Mouse (Mus musculus) left cerebral cortex, adult 2 months (tissue): Measurements from ENCODE around the gene Clec16a. TPM values are rescaled to one million over a fixed set of nuclear protein-coding genes. Genes with fewer than 3 reads are reported as not detected.

Source experiments
- DNase-seq, 2 experiments: peaks; one replicate each; pipeline ENCODE4 v3.0.0; 2021 to 2022; ENCODE audit warnings: low spot score in 2 of 2, mixed read lengths in 1 of 2; ENCODE audit errors: extremely low spot score in 1 of 2
- H3K27ac ChIP-seq: fragments of 200-600 bp; 2 replicates; pipeline ENCODE4 v1.8.1; 2022
- H3K4me3 ChIP-seq: fragments of 200-600 bp; 2 replicates; pipeline ENCODE4 v1.8.1; 2022
- CTCF ChIP-seq: fragments of 200-600 bp; IDR thresholded peaks from 2 replicates; pipeline ENCODE4 v1.8.1; 2022; ENCODE audit warnings: antibody characterized with exemption, mild to moderate bottlenecking, moderate library complexity
- intact Hi-C: fragments of 180-260 bp; cut with DNase I; formaldehyde crosslinking; loops from one replicate; pipeline ENCODE4 v1.15.1; 2025
- total RNA-seq, 2 experiments: library from RNA; stranded (reverse); gene quantifications; 2 replicates each; pipeline ENCODE4 v1.2.3; 2021

The Clec16a gene
- total RNA-seq, 2 experiments from 2014 or later = 105 to 106 TPM

DNA sequence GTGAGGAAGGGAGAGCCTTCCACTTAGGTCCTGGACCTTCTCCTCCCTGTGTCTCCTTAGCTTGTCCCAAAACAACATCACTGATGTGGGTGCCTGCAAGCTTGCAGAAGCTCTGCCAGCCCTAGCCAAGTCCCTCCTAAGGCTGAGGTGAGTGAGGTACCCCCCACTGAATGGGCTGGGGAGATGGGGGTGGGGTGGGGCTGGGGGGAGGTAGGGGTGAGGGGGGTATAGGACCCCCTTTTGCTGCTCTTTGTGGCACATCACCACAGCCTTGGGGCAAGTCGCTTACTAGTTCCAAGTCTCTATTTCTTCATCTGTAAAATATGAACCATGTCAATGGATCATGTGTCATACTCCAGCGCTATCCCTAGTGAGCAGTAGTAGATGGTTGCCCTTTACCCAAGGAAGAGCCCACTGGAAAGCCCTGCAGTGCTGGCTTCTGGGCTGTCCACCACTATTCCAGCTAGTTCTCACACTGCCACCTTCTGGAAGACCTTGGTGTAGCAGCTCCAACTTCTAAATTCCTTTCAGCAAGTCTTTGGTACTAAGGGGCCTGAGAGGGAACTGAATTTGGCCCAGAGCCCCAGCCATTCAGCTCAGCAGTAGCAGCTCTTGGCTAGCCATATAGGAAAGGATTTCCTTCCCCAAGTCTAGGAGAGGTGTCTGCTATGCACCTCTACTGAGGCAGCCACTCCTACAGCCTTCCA, 24.1 kb upstream of the Clec16a start:
- TF ChIP-seq CTCF = peak; percentile 82
- intact Hi-C loops = loop anchor here (1.0 kb wide), 1 partner anchor 105 kb away; no protein-coding TSS in a partner anchor
- H3K27ac ChIP-seq = no peak overlapping the region
- H3K4me3 ChIP-seq = no peak overlapping the region
- DNase-seq = peak; percentile 68 to 78

DNA sequence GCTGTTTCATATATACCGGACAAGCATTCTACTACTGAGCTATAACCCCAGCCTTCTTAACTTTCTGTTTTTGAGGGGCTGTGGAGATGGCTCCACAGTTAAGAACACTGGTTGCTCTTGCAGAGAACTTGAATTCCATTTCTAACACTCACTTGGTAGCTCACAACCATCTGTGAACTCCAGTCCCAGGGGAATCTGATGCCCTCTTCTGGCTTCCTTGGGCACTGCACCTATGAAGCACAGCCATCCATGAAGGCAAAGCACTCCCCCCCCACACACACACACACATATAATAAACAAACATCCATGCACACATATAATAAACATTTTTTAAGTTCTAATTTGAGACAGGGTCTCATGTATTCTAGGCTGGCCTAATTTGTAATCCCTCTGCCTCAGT, 22.3 kb upstream of the Clec16a start:
- no peak overlapping the region for H3K4me3 ChIP-seq
- DNase-seq = peak; percentile 60 to 73
- no peak overlapping the region for H3K27ac ChIP-seq
- peak; percentile 71 for TF ChIP-seq CTCF
- intact Hi-C loops = loop anchor here (2.0 kb wide), 2 partner anchors 242 to 432 kb away; no protein-coding TSS in a partner anchor

DNA sequence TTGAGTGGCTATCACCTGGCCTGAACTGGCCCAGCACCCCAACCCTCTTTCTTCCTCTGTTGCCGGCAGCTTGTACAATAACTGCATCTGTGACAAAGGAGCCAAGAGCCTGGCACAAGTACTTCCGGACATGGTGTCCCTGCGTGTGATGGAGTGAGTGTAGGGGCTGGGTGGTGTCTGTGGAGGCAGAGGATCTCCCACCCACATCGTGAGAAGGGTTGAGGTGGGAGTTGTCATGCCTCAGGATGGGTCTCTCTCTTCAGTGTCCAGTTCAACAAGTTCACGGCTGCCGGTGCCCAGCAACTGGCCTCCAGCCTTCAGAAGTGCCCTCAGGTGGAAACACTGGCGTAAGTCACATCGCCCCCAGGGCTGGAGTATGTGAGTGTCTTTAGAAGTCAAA, 21.5 kb upstream of the Clec16a start:
- no peak overlapping the region for H3K4me3 ChIP-seq
- TF ChIP-seq CTCF = no peak
- DNase-seq = no peak
- H3K27ac ChIP-seq = no peak overlapping the region
- intact Hi-C loops = loop anchor here (2.0 kb wide), 2 partner anchors 243 to 433 kb away; no protein-coding TSS in a partner anchor

DNA sequence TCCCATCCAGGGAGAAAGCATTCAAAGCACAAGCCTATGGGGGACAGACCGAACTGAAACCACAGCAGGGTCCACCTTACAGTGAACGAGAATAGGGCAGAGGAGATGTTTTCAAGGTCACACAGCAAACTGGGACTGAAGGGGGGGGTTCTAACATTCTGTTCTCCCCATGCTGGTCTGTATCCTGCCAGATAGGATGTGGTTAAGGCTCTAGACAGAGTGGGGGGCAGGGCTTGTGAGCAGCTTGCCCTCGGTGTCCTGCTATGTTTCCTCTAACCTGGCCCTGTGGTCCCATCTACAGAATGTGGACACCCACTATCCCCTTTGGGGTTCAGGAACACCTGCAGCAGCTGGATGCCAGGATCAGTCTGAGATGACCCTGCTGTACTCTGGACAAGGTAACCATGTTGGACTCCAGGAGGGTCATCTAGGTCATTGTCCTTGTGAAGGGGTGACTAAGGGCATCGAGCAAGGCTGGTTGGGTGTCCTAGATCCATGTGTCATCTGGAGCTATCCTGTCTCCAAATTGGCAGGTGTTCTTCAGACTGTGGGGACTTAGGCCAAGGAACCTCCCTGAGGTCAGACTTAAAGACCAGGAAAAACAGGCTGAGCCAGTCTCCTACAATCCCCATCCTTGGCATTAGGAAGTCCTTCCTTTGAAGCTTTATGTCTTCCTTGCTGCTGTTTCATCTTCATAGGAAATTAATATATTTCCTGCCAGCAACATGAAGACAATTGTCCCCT, 20.1 kb upstream of the Clec16a start:
- no peak for TF ChIP-seq CTCF
- no peak for DNase-seq
- no peak overlapping the region for H3K27ac ChIP-seq
- H3K4me3 ChIP-seq = no peak overlapping the region
- intact Hi-C loops = no loop called here

DNA sequence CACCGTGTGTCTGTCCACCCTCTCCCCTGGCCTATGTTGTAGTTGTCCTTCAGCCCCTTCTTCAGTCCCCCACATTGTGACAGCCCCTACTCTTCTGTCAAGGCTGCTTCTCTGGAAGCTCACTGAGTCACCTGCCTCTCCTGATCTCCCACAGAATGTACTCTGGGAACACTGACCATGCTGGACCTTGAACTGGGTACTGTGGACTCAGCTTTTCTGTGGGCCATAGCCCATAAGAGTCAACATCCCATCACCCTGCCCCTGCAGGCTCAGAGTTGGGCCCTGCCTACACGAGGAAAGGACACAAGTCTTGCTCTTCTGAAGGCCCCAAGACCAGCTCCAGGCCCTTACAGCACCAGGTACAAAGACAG, 19.5 kb upstream of the Clec16a start:
- intact Hi-C loops = no loop called here
- no peak overlapping the region for H3K4me3 ChIP-seq
- DNase-seq = no peak
- no peak overlapping the region for H3K27ac ChIP-seq
- no peak for TF ChIP-seq CTCF

DNA sequence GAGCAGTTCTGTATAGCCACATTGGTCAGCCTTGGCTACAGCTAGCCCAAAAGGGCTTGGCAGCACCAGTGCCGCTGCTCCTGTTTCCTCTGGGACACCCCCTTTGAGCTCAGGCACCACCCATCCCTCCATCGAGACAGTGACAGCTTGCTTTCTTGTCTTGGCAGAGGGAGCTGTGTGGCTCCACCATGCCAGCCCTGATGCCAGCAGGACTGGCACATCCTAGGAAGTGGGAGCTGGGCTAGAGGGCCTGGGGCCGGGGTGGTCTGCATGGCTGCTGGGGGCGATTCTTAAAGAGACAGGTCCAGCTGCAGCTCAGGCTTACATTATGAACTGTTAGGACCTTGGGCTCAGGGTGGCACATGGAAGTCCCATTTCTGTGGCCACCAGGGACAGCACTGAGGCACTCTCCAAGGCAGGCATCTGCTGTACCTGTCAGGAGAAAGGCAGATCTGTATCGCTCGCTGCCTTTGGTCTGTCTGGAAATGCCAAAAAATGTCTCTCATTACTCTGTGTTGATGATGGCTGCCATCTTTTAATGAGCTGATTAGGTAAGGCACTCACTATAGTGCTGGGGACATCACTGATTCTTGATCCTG, 18.0 kb upstream of the Clec16a start:
- H3K27ac ChIP-seq = no peak overlapping the region
- no peak overlapping the region for H3K4me3 ChIP-seq
- TF ChIP-seq CTCF = peak; percentile 29
- DNase-seq = no peak
- intact Hi-C loops = no loop called here

DNA sequence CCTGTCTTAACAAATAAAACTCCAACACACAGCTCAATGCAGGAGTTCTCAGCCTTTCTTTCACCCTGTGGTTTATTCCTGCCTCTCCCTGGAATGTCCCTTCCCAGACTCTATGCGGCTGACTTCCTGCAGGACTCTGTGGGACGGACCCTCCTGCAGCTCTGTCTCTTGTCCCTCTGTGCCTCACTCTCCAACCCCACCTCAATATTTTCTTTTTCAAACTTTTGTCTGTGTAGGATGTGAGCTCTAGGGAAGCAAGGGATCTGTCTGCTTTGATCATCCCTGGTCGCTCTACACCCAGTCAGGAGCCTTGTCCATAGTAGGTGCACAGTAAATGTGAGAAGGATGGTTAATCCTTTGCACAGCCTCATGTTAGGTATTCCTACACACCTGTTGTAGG, 16.8 kb upstream of the Clec16a start:
- Histone ChIP-seq H3K27ac (no peak overlapping the region), H3K4me3 (no peak overlapping the region)
- no peak for TF ChIP-seq CTCF
- no peak for DNase-seq
- intact Hi-C loops = no loop called here

DNA sequence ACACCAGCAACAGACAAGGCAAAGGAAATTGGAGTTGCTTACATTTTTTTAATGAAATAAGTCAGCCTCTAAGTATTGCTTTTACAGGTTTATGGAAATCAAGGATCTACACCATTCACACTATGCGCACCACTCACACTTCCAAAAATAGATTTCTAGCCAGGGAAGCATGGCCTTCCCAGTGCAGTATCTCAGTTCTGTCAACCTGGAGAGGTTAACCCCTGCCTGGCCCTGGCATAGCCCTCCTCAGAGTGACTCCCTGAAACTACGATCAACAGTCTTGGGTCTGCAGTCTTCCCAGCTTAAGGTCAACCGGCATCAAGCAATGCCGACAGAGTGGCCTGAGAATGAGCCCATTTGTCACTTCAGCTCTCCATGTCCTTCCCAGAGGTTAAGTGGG, 15.0 kb upstream of the Clec16a start:
- no peak for TF ChIP-seq CTCF
- intact Hi-C loops = no loop called here
- DNase-seq = no peak
- Histone ChIP-seq H3K27ac (no peak overlapping the region), H3K4me3 (no peak overlapping the region)

DNA sequence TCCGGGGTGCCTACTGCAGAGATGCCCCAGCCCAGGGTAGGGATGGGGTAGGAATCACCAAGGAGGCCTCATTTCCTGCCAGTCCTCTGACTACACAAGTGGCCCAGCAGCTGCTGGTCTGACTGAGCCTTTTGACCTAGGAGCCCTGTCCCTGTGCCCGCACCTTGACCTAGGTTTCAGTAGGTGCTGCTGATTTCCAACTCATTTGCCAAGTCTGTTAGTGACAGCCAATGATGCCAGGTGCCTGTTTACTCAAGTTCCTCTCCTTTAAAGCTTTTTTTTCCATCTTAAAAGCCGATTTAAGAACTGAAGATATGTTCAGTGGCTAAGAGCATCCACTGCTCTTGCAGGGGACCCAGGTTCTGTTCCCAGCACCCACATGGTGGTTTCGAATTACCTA, 11.4 kb upstream of the Clec16a start:
- Histone ChIP-seq H3K27ac (no peak overlapping the region), H3K4me3 (no peak overlapping the region)
- intact Hi-C loops = no loop called here
- TF ChIP-seq CTCF = no peak
- DNase-seq = no peak

DNA sequence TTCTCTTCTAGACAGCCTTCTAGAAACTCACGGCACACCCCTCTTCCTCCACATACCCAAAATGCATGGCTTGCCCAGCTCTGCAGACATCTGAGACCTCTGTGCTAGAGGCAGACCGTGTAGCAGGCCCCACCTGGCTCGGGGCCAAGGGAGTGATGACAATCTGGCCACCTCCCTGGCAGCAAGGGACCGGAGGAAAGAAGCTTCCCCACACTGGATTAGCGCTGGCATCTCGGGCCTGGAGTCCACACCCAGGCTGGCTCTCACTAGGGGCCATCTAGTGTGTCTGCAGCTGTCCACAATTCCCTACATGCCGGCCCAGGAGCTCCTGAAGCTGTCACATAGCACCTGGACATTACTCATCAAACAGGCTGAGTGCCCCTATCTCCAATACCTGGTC, 10.6 kb upstream of the Clec16a start:
- intact Hi-C loops = no loop called here
- H3K4me3 ChIP-seq = no peak overlapping the region
- TF ChIP-seq CTCF = no peak
- no peak for DNase-seq
- H3K27ac ChIP-seq = no peak overlapping the region

DNA sequence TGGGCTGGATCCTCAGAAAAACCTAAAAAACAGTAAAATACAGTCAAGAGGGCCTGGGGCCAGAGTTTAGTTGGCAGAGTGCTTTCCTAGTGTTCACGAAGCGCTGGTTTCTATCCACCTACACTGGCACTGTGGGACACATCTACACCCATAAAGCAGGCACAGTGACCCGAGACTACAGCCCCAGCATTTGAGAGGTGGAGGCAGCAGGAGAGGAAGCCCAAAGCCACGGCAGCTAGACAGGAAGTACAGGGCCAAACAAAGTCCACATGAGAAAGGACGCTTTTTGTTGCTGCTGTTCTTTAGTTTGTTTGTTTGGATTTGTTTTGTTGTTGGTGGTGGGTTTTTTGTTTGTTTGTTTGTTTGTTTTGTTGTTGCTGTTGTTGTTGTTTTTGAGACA, 8.8 kb upstream of the Clec16a start:
- intact Hi-C loops = no loop called here
- Histone ChIP-seq H3K27ac (no peak overlapping the region), H3K4me3 (no peak overlapping the region)
- no peak for TF ChIP-seq CTCF
- DNase-seq = no peak

DNA sequence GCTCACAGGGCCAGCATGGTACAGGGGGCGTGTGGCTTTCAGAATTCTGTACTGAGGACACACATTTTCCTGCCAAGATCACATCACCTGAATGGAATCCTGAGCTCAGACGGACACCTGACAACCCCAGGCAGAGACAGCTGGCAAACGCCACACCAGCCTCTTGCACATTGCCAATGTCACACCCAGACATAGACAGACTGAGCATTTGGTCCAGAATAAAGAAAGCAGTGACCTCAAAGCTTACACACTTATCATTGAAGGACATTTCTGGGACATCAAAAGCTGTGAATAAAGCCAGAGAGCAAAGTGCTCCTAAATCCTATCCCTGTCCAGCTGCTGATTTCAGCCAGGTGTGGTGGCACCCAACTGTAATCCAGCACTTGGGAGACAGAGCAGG, 8.2 kb upstream of the Clec16a start:
- DNase-seq = no peak
- intact Hi-C loops = no loop called here
- no peak for TF ChIP-seq CTCF

More for the DNA sequence above, 8.2 kb upstream of the Clec16a start:
- Histone ChIP-seq H3K27ac (no peak overlapping the region), H3K4me3 (no peak overlapping the region)
